Mouse (Mus musculus): ENCODE results near the gene Utp18. TPM values are rescaled to one million over a fixed set of nuclear protein-coding genes. Genes with fewer than 3 reads are reported as not detected.

Gene Utp18
- polyA plus RNA-seq, 1 experiment from 2014 or later, result 15.8 TPM

DNA sequence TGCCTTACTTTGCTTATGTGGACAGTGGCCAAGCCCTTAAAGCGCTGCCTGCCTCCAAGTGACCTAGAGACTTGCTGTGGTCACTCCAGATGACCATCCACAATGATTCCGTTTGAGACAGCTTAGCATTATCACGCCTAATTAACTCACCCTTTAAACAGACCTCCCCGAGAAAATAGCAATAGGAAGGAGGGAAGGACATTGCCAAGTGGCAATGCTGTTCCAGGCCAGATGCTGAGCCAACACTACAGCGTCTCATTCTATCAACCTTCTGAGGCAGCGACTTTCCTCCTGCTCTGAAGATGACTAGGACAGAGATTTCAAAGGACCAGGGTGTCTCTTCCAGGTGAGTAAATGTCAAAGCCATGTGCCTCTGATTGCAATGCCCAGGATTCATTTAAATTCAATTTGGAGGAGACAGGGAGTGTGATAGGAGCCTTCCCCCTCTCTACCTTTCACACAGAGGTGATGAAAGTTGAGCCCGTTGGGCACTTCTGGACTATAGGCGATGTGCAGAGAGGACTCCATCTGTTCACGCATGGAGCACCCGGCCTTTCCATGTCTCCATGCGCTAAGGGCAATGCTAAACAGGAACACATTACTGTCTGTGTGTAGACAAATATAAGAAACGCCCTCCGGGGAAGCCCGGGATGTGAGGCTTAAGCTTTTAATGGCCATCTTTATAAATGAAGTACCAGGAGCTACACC, 56.8 kb downstream of the Utp18 start:
- ATAC-seq (replicated peaks; ENCODE audit: insufficient number of reproducible peaks, insufficient read depth, low FRiP score, low read depth), result no peak
- WGBS, result 75% methylated on average over 14 of the region's 14 CpGs
- no peak overlapping the region for H3K4me3 ChIP-seq

GRCm38 (mm10) chr11:93822261-93822660, 63.3 kb downstream of the Utp18 start:
- Histone ChIP-seq H3K36me3 (no peaks in the 10 kb centered on the region), H3K9ac (no peak overlapping the region), H3K4me2 (no peak overlapping the region), H3K4me1 (replicated peaks) (no peaks in the 10 kb centered on the region), H3K27me3 (peaks cover 4% of the 10 kb centered on the region; the same call in 1 of the 2 replicates), H3K9me3 (replicated peaks) (no peaks in the 10 kb centered on the region), H3K4me3 (no peak overlapping the region), H3K27ac (no peak overlapping the region)
- ATAC-seq (replicated peaks; ENCODE audit: insufficient number of reproducible peaks, insufficient read depth, low FRiP score, low read depth), result no peak
- whole genome bisulfite sequencing, result 69% methylated on average over 2 of the region's 2 CpGs

More for the DNA sequence above, 56.8 kb downstream of the Utp18 start:
- no peak overlapping the region for H3K27ac ChIP-seq
- no peaks in the 10 kb centered on the region for H3K27me3 ChIP-seq
- H3K36me3 ChIP-seq, result no peaks in the 10 kb centered on the region
- H3K9me3 ChIP-seq (replicated peaks), result no peaks in the 10 kb centered on the region
- no peak overlapping the region for H3K9ac ChIP-seq
- no peaks in the 10 kb centered on the region for H3K4me1 ChIP-seq (replicated peaks)
- no peak overlapping the region for H3K4me2 ChIP-seq

GRCm38 (mm10) chr11:93821533-93821932, 64.0 kb downstream of the Utp18 start:
- H3K4me1 ChIP-seq (replicated peaks), result no peaks in the 10 kb centered on the region
- H3K9me3 ChIP-seq (replicated peaks), result no peaks in the 10 kb centered on the region
- H3K27ac ChIP-seq, result no peak overlapping the region
- no peak for ATAC-seq (replicated peaks; ENCODE audit: insufficient number of reproducible peaks, insufficient read depth, low FRiP score, low read depth)
- H3K4me2 ChIP-seq, result no peak overlapping the region
- no peak overlapping the region for H3K4me3 ChIP-seq
- peaks cover 4% of the 10 kb centered on the region; the same call in 1 of the 2 replicates for H3K27me3 ChIP-seq
- 36% methylated on average over 2 of the region's 2 CpGs for WGBS
- H3K36me3 ChIP-seq, result no peaks in the 10 kb centered on the region
- no peak overlapping the region for H3K9ac ChIP-seq

GRCm38 (mm10) chr11:93817966-93818738, 67.4 kb downstream of the Utp18 start:
- no peak overlapping the region for H3K4me2 ChIP-seq
- H3K27ac ChIP-seq, result no peak overlapping the region
- H3K27me3 ChIP-seq, result peaks cover 4% of the 10 kb centered on the region; the same call in 1 of the 2 replicates
- no peak for ATAC-seq (replicated peaks; ENCODE audit: insufficient number of reproducible peaks, insufficient read depth, low FRiP score, low read depth)
- H3K9me3 ChIP-seq (replicated peaks), result no peaks in the 10 kb centered on the region
- no peak overlapping the region for H3K4me3 ChIP-seq
- no peaks in the 10 kb centered on the region for H3K36me3 ChIP-seq
- WGBS, result 25% methylated on average over 15 of the region's 15 CpGs
- no peak overlapping the region for H3K9ac ChIP-seq
- no peaks in the 10 kb centered on the region for H3K4me1 ChIP-seq (replicated peaks)

DNA sequence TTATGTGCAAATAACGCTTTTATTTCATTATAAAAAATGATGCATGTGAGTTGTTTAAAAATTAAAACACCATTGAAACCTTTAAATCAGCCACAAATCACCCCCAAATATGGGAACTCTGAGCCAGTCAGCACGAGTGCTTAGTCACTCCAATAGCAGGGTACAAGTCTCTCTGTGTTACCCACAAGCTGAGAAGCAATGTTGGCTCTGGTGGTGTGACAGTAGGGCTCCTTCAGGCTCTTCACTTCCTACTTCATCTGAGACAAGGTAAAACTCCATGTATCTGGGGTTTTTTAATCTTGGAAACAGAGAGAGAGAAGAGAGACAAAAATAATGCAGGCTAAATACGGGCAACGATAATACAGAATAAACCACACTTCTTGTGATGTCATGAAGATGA, 72.6 kb downstream of the Utp18 start:
- H3K9me3 ChIP-seq (replicated peaks), result no peaks in the 10 kb centered on the region
- H3K4me2 ChIP-seq, result no peak overlapping the region
- no peak overlapping the region for H3K9ac ChIP-seq
- no peaks in the 10 kb centered on the region for H3K36me3 ChIP-seq
- H3K4me3 ChIP-seq, result no peak overlapping the region
- no peak for ATAC-seq (replicated peaks; ENCODE audit: insufficient number of reproducible peaks, insufficient read depth, low FRiP score, low read depth)
- WGBS, result 79% methylated on average over 4 of the region's 4 CpGs
- H3K27me3 ChIP-seq, result peaks cover 4% of the 10 kb centered on the region; the same call in 1 of the 2 replicates
- H3K27ac ChIP-seq, result no peak overlapping the region
- H3K4me1 ChIP-seq (replicated peaks), result no peaks in the 10 kb centered on the region

DNA sequence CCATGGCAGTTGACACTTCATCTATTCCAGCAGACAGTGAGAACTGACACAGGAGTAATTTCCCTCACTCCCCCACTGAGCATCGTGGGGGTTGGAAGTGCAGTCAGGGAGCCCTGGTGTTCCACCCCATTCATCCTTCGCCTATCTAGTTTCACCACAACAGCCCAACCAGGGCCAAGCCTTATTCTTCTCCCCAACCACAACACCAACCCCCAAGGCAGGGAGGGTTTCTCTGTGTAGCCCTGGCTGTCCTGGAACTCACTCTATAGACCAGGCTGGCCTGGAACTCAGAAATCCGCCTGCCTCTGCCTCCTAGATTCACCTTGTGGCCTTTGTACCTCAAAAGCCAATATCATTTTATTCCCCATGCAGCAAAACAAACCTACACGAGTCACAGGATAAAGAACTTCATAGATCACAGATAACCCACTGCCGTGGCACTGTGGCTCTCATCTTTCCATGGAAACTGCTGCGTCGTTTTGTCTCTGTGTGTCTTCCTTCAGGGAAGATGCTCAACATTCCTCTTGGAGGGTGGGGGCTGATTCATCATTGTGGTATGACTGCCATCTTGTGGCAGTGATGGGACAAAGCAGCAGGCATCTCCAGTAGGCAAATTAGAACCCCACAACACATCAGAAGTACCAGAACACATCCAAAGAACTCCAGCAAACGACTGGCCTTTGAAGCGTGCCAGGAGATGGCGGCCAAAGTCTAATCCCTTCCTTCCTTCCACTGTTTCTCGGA, 73.3 kb downstream of the Utp18 start:
- H3K27me3 ChIP-seq, result no peaks in the 10 kb centered on the region; the same call in 1 of the 2 replicates
- no peaks in the 10 kb centered on the region for H3K9me3 ChIP-seq (replicated peaks)
- no peaks in the 10 kb centered on the region for H3K4me1 ChIP-seq (replicated peaks)
- no peak overlapping the region for H3K4me2 ChIP-seq
- H3K36me3 ChIP-seq, result no peaks in the 10 kb centered on the region
- no peak overlapping the region for H3K27ac ChIP-seq
- H3K9ac ChIP-seq, result no peak overlapping the region
- 28% methylated on average over 11 of the region's 11 CpGs for WGBS
- ATAC-seq (replicated peaks; ENCODE audit: insufficient number of reproducible peaks, insufficient read depth, low FRiP score, low read depth), result no peak
- no peak overlapping the region for H3K4me3 ChIP-seq

Other genes with a start within 250 kb of the Utp18 start
- 17.2 and 19.3 TPM in 2 replicates for gene Mbtd1, start 86 bp upstream of the Utp18 start, polyA plus RNA-seq (2015; fragmentation: Nextera tagmentation; extraction: Ambion mirVana)
- gene Nme2, start 70.5 kb upstream of the Utp18 start, polyA plus RNA-seq (2015; fragmentation: Nextera tagmentation; extraction: Ambion mirVana), result 350 and 462 TPM in 2 replicates
- gene Gm20390, start 82.5 kb upstream of the Utp18 start, polyA plus RNA-seq (2015; fragmentation: Nextera tagmentation; extraction: Ambion mirVana), result 185 and 232 TPM in 2 replicates
- gene Nme1, start 82.8 kb upstream of the Utp18 start, polyA plus RNA-seq (2015; fragmentation: Nextera tagmentation; extraction: Ambion mirVana), result 69.6 and 74.1 TPM in 2 replicates
- gene Spag9, start 110.3 kb upstream of the Utp18 start, polyA plus RNA-seq (2015; fragmentation: Nextera tagmentation; extraction: Ambion mirVana), result 33.7 and 34.1 TPM in 2 replicates

Data from heart, embryonic 15.5 days (tissue).